Comparison of ENCODE assay signal across 9 mouse cellular contexts in genomic region chr1:160547934-160548876, GRCm38 (mm10).
DNase-seq lines count a peak whose midpoint lies in the region; ATAC-seq lines count a peak whose summit lies in the region.
"Had no signal": no experiment of that assay in that cellular context is flagged by ENCODE, and none has a peak within 500 bp of the region (broad histone marks: within the 10 kb centered on the region; RNA-seq: fewer than 3 reads in every experiment).

No protein-coding gene starts in this region.

- intact Hi-C loops in heart, postnatal 14 days (cut with DNase I) = no loop called here

- no peak overlapping the region for H3K4me3 ChIP-seq in limb, embryonic 13.5 days
- H3K4me3 ChIP-seq in limb, embryonic 10.5 days = no peak overlapping the region
- H3K4me3 ChIP-seq in embryonic facial prominence, embryonic 12.5 days = no peak overlapping the region

- no peak overlapping the region for H3K9ac ChIP-seq in limb, embryonic 13.5 days
- H3K9ac ChIP-seq in embryonic facial prominence, embryonic 12.5 days = no peak overlapping the region
- H3K9ac ChIP-seq: lung, embryonic 14.5 days had no signal

- H3K9me3 ChIP-seq in limb, embryonic 13.5 days = no peaks in the 10 kb centered on the region
- no peaks in the 10 kb centered on the region for H3K9me3 ChIP-seq in limb, embryonic 10.5 days (replicated peaks)
- no peaks in the 10 kb centered on the region for H3K9me3 ChIP-seq in embryonic facial prominence, embryonic 12.5 days

- H3K36me3 ChIP-seq in limb, embryonic 13.5 days = no peaks in the 10 kb centered on the region
- H3K36me3 ChIP-seq in limb, embryonic 10.5 days = no peaks in the 10 kb centered on the region
- no peaks in the 10 kb centered on the region for H3K36me3 ChIP-seq in embryonic facial prominence, embryonic 12.5 days

- no peak overlapping the region for H3K4me2 ChIP-seq in limb, embryonic 13.5 days (replicated peaks)
- no peak overlapping the region for H3K4me2 ChIP-seq in embryonic facial prominence, embryonic 12.5 days (replicated peaks)
- H3K4me2 ChIP-seq: lung, embryonic 14.5 days had no signal

- 40% methylated on average over 4 of the region's 4 CpGs for WGBS in limb, embryonic 13.5 days
- 50% methylated on average over 4 of the region's 4 CpGs for WGBS in limb, embryonic 10.5 days
- 40% methylated on average over 4 of the region's 4 CpGs for WGBS in embryonic facial prominence, embryonic 12.5 days

- ATAC-seq in limb, embryonic 13.5 days (ENCODE audit: low FRiP score, low read depth) = peak; percentile 61
- ATAC-seq in embryonic facial prominence, embryonic 12.5 days (ENCODE audit: insufficient number of reproducible peaks, insufficient read depth, low FRiP score, low TSS enrichment) = peak; percentile 77; the same call in 1 of the 2 replicates

- H3K27me3 ChIP-seq in limb, embryonic 13.5 days = no peaks in the 10 kb centered on the region
- no peaks in the 10 kb centered on the region for H3K27me3 ChIP-seq in limb, embryonic 10.5 days (ENCODE audit: low read depth, poor library complexity, severe bottlenecking)
- no peaks in the 10 kb centered on the region for H3K27me3 ChIP-seq in embryonic facial prominence, embryonic 12.5 days

- DNase-seq in limb, embryonic 10.5 days (ENCODE audit: low spot score) = no peak
- DNase-seq in layer of hippocampus, adult 9-11 months = peak; percentile 80
- DNase-seq in retina, postnatal 1 day = peak; percentile 20
- DNase-seq in thymus, postnatal 10 days (ENCODE audit: low spot score in 2 of 2) = no peak
- no peak for DNase-seq in spleen, postnatal 4 days (ENCODE audit: low spot score in 2 of 2)
- no peak for DNase-seq in heart, postnatal 14 days
- DNase-seq: lung, embryonic 14.5 days had no signal

- H3K27ac ChIP-seq in limb, embryonic 13.5 days = peak overlapping the region; percentile 33; the same call in 1 of the 2 replicates
- no peak overlapping the region for H3K27ac ChIP-seq in limb, embryonic 10.5 days
- peak overlapping the region; percentile 4; the same call in 1 of the 2 replicates for H3K27ac ChIP-seq in embryonic facial prominence, embryonic 12.5 days

- H3K4me1 ChIP-seq in limb, embryonic 13.5 days = peaks cover 7% of the 10 kb centered on the region
- peaks cover 6% of the 10 kb centered on the region for H3K4me1 ChIP-seq in limb, embryonic 10.5 days
- H3K4me1 ChIP-seq in embryonic facial prominence, embryonic 12.5 days = no peaks in the 10 kb centered on the region; the same call in 1 of the 2 replicates

Comparison
In these comparisons a context has a peak if more than half of its experiments do, and no peak if none do; other contexts are left out.
1. DNase-seq: peak in layer of hippocampus, adult 9-11 months (single experiment) and retina, postnatal 1 day (single experiment); none in limb, embryonic 10.5 days (single experiment), thymus, postnatal 10 days (0 of 2), spleen, postnatal 4 days (0 of 2) and heart, postnatal 14 days (0 of 2).